Mouse (Mus musculus): ENCODE measurements at regions not wholly inside any gene's neighbourhood (a gene's known extent, or its start where the extent isn't known, plus 50 kb on each side); places are given as distances from the start of the nearest gene placed in this dataset.

- H3K27me3 ChIP-seq (ENCODE audit: control insufficient read depth, insufficient read depth, low read length): no peaks in the 10 kb centered on the region
- no peak for TF ChIP-seq CTCF (IDR thresholded peaks at IDR 0.05; ENCODE audit: low read depth)
- TF ChIP-seq EP300 (IDR thresholded peaks at IDR 0.05; ENCODE audit: low read depth): no peak
- H3K4me2 ChIP-seq (ENCODE audit: low read depth): no peak overlapping the region
- ATAC-seq (ENCODE audit: insufficient read depth) (no peak), DNase-seq (ENCODE audit: low read depth in 3 of 3, low spot score in 3 of 3) (no peak)
- peaks cover 0 to 2% of the 10 kb centered on the region in 2 experiments; a peak in 1 of 4 replicates for H3K4me1 ChIP-seq (replicated peaks; ENCODE audit: control insufficient read depth in 2 of 2, insufficient read depth in 2 of 2, low read length in 1 of 2)
- WGBS (ENCODE audit: insufficient replicate concordance): 50% methylated on average over 4 of the region's 4 CpGs
- no peaks in the 10 kb centered on the region for H3K9me3 ChIP-seq (ENCODE audit: control insufficient read depth, low read length)
- no peak overlapping the region for H3K9ac ChIP-seq (replicated peaks)
- H3K27ac ChIP-seq: no peak overlapping the region
- H3K36me3 ChIP-seq (replicated peaks; ENCODE audit: control insufficient read depth, insufficient read depth, low read depth): no peaks in the 10 kb centered on the region
- no peak overlapping the region for H3K4me3 ChIP-seq (ENCODE audit: insufficient read depth in 1 of 2, low read depth in 2 of 2, low read length in 2 of 2)
These were observed 191.6 kb upstream of the Foxq1 start for GRCm38 (mm10) chr13:31364369-31364768.

GRCm38 (mm10) chr13:31367226-31367625 lies 188.7 kb upstream of the Foxq1 start:
- 58% methylated on average over 3 of the region's 3 CpGs for WGBS (ENCODE audit: insufficient replicate concordance)
- H3K4me3 ChIP-seq (ENCODE audit: insufficient read depth in 1 of 2, low read depth in 2 of 2, low read length in 2 of 2): no peak overlapping the region
- peaks cover 0 to 2% of the 10 kb centered on the region in 2 experiments; a peak in 1 of 4 replicates for H3K4me1 ChIP-seq (replicated peaks; ENCODE audit: control insufficient read depth in 2 of 2, insufficient read depth in 2 of 2, low read length in 1 of 2)
- H3K4me2 ChIP-seq (ENCODE audit: low read depth): no peak overlapping the region
- DNase-seq (ENCODE audit: low read depth in 3 of 3, low spot score in 3 of 3) (no peak), ATAC-seq (ENCODE audit: insufficient read depth) (no peak)
- H3K9me3 ChIP-seq (ENCODE audit: control insufficient read depth, low read length): no peaks in the 10 kb centered on the region
- TF ChIP-seq CTCF (IDR thresholded peaks at IDR 0.05; ENCODE audit: low read depth) (no peak), EP300 (IDR thresholded peaks at IDR 0.05; ENCODE audit: low read depth) (no peak)
- no peaks in the 10 kb centered on the region for H3K27me3 ChIP-seq (ENCODE audit: control insufficient read depth, insufficient read depth, low read length)
- H3K9ac ChIP-seq (replicated peaks): no peak overlapping the region
- no peak overlapping the region for H3K27ac ChIP-seq
- H3K36me3 ChIP-seq (replicated peaks; ENCODE audit: control insufficient read depth, insufficient read depth, low read depth): no peaks in the 10 kb centered on the region

GRCm38 (mm10) chr13:31369182-31369581 lies 186.8 kb upstream of the Foxq1 start:
- Histone ChIP-seq H3K4me2 (ENCODE audit: low read depth) (no peak overlapping the region), H3K4me3 (ENCODE audit: insufficient read depth in 1 of 2, low read depth in 2 of 2, low read length in 2 of 2) (no peak overlapping the region), H3K27ac (no peak overlapping the region), H3K27me3 (ENCODE audit: control insufficient read depth, insufficient read depth, low read length) (no peaks in the 10 kb centered on the region), H3K9me3 (ENCODE audit: control insufficient read depth, low read length) (no peaks in the 10 kb centered on the region), H3K9ac (replicated peaks) (no peak overlapping the region), H3K36me3 (replicated peaks; ENCODE audit: control insufficient read depth, insufficient read depth, low read depth) (no peaks in the 10 kb centered on the region), H3K4me1 (replicated peaks; ENCODE audit: control insufficient read depth in 2 of 2, insufficient read depth in 2 of 2, low read length in 1 of 2) (peaks cover 0 to 2% of the 10 kb centered on the region in 2 experiments; a peak in 1 of 4 replicates)
- TF ChIP-seq CTCF (IDR thresholded peaks at IDR 0.05; ENCODE audit: low read depth): no peak
- no peak for TF ChIP-seq EP300 (IDR thresholded peaks at IDR 0.05; ENCODE audit: low read depth)
- ATAC-seq (ENCODE audit: insufficient read depth) (no peak), DNase-seq (ENCODE audit: low read depth in 3 of 3, low spot score in 3 of 3) (no peak)
- 59% methylated on average over 4 of the region's 4 CpGs for WGBS (ENCODE audit: insufficient replicate concordance)

GRCm38 (mm10) chr13:31370873-31371272 lies 185.1 kb upstream of the Foxq1 start:
- ATAC-seq (ENCODE audit: insufficient read depth): no peak
- TF ChIP-seq EP300 (IDR thresholded peaks at IDR 0.05; ENCODE audit: low read depth) (no peak), CTCF (IDR thresholded peaks at IDR 0.05; ENCODE audit: low read depth) (no peak)
- WGBS (ENCODE audit: insufficient replicate concordance): 44% methylated on average over 6 of the region's 6 CpGs

GRCm38 (mm10) chr13:31374006-31374405 lies 181.9 kb upstream of the Foxq1 start:
- no peak for ATAC-seq (ENCODE audit: insufficient read depth)
- 45% methylated on average over 5 of the region's 5 CpGs for WGBS (ENCODE audit: insufficient replicate concordance)
- no peak overlapping the region for H3K4me3 ChIP-seq (ENCODE audit: insufficient read depth in 1 of 2, low read depth in 2 of 2, low read length in 2 of 2)

More at GRCm38 (mm10) chr13:31370873-31371272, 185.1 kb upstream of the Foxq1 start:
- Histone ChIP-seq H3K36me3 (replicated peaks; ENCODE audit: control insufficient read depth, insufficient read depth, low read depth) (no peaks in the 10 kb centered on the region), H3K4me3 (ENCODE audit: insufficient read depth in 1 of 2, low read depth in 2 of 2, low read length in 2 of 2) (no peak overlapping the region), H3K9me3 (ENCODE audit: control insufficient read depth, low read length) (no peaks in the 10 kb centered on the region), H3K4me1 (replicated peaks; ENCODE audit: control insufficient read depth in 2 of 2, insufficient read depth in 2 of 2, low read length in 1 of 2) (peaks cover 0 to 2% of the 10 kb centered on the region in 2 experiments; a peak in 1 of 4 replicates), H3K27ac (no peak overlapping the region), H3K27me3 (ENCODE audit: control insufficient read depth, insufficient read depth, low read length) (no peaks in the 10 kb centered on the region), H3K9ac (replicated peaks) (no peak overlapping the region), H3K4me2 (ENCODE audit: low read depth) (no peak overlapping the region)
- DNase-seq (ENCODE audit: low read depth in 3 of 3, low spot score in 3 of 3): no peak

More at GRCm38 (mm10) chr13:31374006-31374405, 181.9 kb upstream of the Foxq1 start:
- Histone ChIP-seq H3K4me2 (ENCODE audit: low read depth) (no peak overlapping the region), H3K36me3 (replicated peaks; ENCODE audit: control insufficient read depth, insufficient read depth, low read depth) (no peaks in the 10 kb centered on the region), H3K27me3 (ENCODE audit: control insufficient read depth, insufficient read depth, low read length) (no peaks in the 10 kb centered on the region), H3K27ac (no peak overlapping the region), H3K9me3 (ENCODE audit: control insufficient read depth, low read length) (no peaks in the 10 kb centered on the region), H3K4me1 (replicated peaks; ENCODE audit: control insufficient read depth in 2 of 2, insufficient read depth in 2 of 2, low read length in 1 of 2) (peaks cover 0 to 2% of the 10 kb centered on the region in 2 experiments; a peak in 1 of 4 replicates), H3K9ac (replicated peaks) (no peak overlapping the region)
- no peak for TF ChIP-seq EP300 (IDR thresholded peaks at IDR 0.05; ENCODE audit: low read depth)
- TF ChIP-seq CTCF (IDR thresholded peaks at IDR 0.05; ENCODE audit: low read depth): no peak
- DNase-seq (ENCODE audit: low read depth in 3 of 3, low spot score in 3 of 3): no peak
